Mouse (Mus musculus) hindbrain, embryonic 14.5 days (tissue): Measurements from ENCODE around the gene Acap1. TPM values are rescaled to one million over a fixed set of nuclear protein-coding genes. Genes with fewer than 3 reads are reported as not detected.

Source experiments
- ATAC-seq: fragments of 200-750 bp; cut with Nextera tagmentation; 2 replicates; pipeline ENCODE4 v1.8.0; 2017; ENCODE audit warnings: moderate number of reproducible peaks, mild to moderate bottlenecking, moderate TSS enrichment, moderate library complexity; ENCODE audit not compliant: low FRiP score
- DNase-seq: peaks from one replicate; pipeline ENCODE4 v3.0.0-alpha.2; 2015; ENCODE audit warnings: low spot score
- H3K27ac ChIP-seq: fragments of 300-500 bp; sonication (generic); 2 replicates; pipeline ENCODE4 v1.5.1; 2014; ENCODE audit warnings: mild to moderate bottlenecking, moderate library complexity
- H3K27me3 ChIP-seq: fragments of 300-500 bp; sonication (generic); 2 replicates; pipeline ENCODE4 v1.6.1; 2014; ENCODE audit warnings: mild to moderate bottlenecking, low read length, mixed read lengths; ENCODE audit not compliant: control insufficient read depth, insufficient read depth
- H3K36me3 ChIP-seq: fragments of 300-500 bp; sonication (generic); replicated peaks from 2 replicates; pipeline ENCODE4 v1.6.1; 2014; ENCODE audit not compliant: control insufficient read depth, insufficient read depth
- H3K4me1 ChIP-seq: fragments of 300-500 bp; sonication (generic); replicated peaks from 2 replicates; pipeline ENCODE4 v1.6.1; 2014; ENCODE audit warnings: antibody characterized with exemption, low read length, mixed read lengths; ENCODE audit not compliant: control insufficient read depth, insufficient read depth
- H3K4me2 ChIP-seq: fragments of 300-500 bp; sonication (generic); replicated peaks from 2 replicates; pipeline ENCODE4 v1.6.1; 2014; ENCODE audit warnings: mild to moderate bottlenecking, moderate library complexity
- H3K4me3 ChIP-seq: fragments of 300-500 bp; sonication (generic); replicated peaks from 2 replicates; pipeline ENCODE4 v1.5.1; 2014; ENCODE audit warnings: mild to moderate bottlenecking, low read length
- H3K9ac ChIP-seq: fragments of 300-500 bp; sonication (generic); 2 replicates; pipeline ENCODE4 v1.6.1; 2014
- H3K9me3 ChIP-seq: fragments of 300-500 bp; sonication (generic); 2 replicates; pipeline ENCODE4 v1.6.1; 2016; ENCODE audit warnings: low read length; ENCODE audit not compliant: control insufficient read depth
- WGBS: fragments of 180-500 bp; shearing (Covaris S2); extraction: QIAGEN DNeasy Blood & Tissue Kit; methylation state at CpG from one replicate; pipeline ENCODE4 v1.1.7; 2014; 5-methylcytosine and 5-hydroxymethylcytosine counted together
- polyA plus RNA-seq: library from polyadenylated mRNA; unstranded; fragments of >200 nt; fragmentation: Nextera tagmentation; extraction: Ambion mirVana; gene quantifications from 2 replicates; pipeline ENCODE4 v1.2.1, GENCODE M21; 2014

Gene Acap1
- polyA plus RNA-seq, 1 experiment from 2014 or later = 0.33 TPM

DNA sequence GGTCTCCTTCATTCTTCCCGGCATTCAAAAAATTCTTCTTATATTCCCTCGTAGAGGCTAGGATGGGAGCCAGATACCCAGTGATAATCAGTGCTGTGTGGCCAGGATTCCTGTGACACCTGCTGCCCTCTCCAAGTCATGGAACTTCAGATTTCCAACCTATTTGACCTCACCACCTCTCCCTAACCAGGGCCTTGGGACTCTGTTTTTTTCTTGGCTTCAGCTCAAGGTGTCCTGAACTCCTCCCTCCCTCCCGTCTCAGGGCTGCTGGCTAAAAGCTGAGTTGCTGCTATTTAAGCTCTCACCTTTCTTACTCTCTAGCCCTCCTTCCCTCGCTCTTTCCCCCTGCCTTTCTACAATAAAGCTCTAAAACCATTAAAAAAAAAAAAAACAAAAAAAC, 4.5 kb upstream of the Acap1 start:
- WGBS = 28% methylated on average over 4 of the region's 4 CpGs
- Histone ChIP-seq H3K36me3 (peaks cover 13% of the 10 kb centered on the region), H3K4me2 (peak overlapping the region; percentile 98), H3K4me1 (peaks cover 29% of the 10 kb centered on the region), H3K9ac (peak overlapping the region; percentile 99), H3K4me3 (peak overlapping the region; percentile 93), H3K9me3 (no peaks in the 10 kb centered on the region), H3K27me3 (no peaks in the 10 kb centered on the region), H3K27ac (peak overlapping the region; percentile 99)
- ATAC-seq = no peak
- no peak for DNase-seq

DNA sequence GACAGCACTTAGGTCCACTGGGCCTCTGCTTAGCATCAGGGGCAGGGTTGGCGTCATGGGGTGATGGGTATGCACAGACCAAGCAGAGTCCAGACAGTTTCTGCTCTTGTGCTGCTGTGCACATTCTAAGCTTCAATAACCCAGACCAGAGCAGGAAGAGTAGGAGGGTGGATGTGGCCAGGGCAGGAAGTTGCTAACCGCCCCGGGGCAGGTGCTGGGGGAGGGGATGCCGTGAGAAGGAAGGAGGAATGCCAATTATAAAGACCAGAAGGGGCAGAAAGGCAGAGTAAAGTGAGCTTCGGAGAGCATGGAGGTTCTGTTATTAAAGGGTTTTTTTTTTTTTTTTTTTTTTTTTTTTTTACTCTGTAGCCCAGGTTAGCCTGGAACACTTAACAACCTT, 668 bp downstream of the Acap1 start:
- Histone ChIP-seq H3K27ac (no peak overlapping the region), H3K9me3 (no peaks in the 10 kb centered on the region), H3K36me3 (no peaks in the 10 kb centered on the region), H3K27me3 (no peaks in the 10 kb centered on the region), H3K9ac (no peak overlapping the region), H3K4me1 (peaks cover 12% of the 10 kb centered on the region), H3K4me3 (no peak overlapping the region), H3K4me2 (no peak overlapping the region)
- ATAC-seq (no peak), DNase-seq (no peak)
- WGBS = 82% methylated on average over 5 of the region's 5 CpGs

DNA sequence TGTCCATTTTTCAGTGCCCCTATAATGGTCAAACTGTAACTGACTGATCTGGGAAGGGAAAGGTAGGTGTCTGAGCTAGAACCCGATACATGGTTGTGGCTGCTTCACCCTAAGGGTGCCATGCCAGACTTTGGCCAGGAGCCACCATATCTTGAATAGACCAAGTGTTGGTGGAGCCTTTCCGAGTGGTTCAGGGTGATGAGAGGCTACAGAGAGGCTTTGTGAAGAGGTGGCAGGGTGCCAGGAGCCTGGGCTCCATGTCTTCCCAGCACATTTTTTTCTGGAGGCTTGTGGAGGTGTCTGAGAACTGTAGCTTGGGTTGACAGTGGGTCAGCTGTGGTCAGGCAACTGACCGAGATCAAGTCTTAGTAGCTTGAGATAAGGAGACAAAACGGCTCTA, 3.9 kb downstream of the Acap1 start:
- 67% methylated on average over 4 of the region's 4 CpGs for WGBS

DNA sequence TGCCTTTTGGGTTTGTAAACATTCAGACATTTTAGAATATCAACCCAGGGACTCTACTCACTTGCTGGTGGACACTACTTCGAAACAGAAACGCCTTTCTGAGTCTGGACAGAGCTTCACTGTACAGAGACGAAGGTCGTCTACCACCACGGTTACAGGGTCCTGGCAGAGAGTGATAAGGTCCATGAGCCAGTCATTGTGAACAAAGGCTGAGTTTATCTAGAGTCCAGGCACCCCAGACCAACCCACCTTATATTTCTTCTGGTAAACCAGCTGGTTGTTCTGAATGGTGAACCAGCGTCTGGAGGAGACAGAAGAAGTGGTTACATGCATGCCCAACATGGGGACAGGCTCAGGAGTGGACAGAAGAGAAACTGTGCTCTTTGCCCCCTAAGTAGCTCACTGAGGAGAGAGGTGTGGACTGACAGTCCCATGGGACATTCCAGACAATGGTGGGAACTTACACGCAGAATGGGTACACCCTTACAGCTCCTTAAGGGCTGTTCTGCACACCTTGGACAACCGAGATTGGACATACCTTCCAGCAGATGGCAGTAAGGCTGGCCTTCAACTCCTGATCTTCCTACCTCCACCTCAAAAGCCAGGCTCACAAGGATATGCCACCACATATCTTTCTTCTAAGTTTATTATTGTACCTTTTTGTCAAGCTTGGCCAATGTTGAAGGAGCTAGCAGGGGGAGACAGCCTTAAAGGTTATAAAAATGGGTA, 8.3 kb downstream of the Acap1 start:
- Histone ChIP-seq H3K4me3 (no peak overlapping the region), H3K4me1 (no peaks in the 10 kb centered on the region), H3K27ac (no peak overlapping the region), H3K9ac (no peak overlapping the region), H3K9me3 (no peaks in the 10 kb centered on the region), H3K4me2 (no peak overlapping the region), H3K27me3 (peaks cover 4% of the 10 kb centered on the region; the same call in 1 of the 2 replicates), H3K36me3 (no peaks in the 10 kb centered on the region)
- 75% methylated on average over 8 of the region's 8 CpGs for WGBS
- DNase-seq = no peak
- no peak for ATAC-seq

More for the DNA sequence above, 3.9 kb downstream of the Acap1 start:
- ATAC-seq = no peak
- H3K4me3 ChIP-seq = no peak overlapping the region
- no peak for DNase-seq
- no peaks in the 10 kb centered on the region for H3K36me3 ChIP-seq
- no peaks in the 10 kb centered on the region for H3K4me1 ChIP-seq
- H3K9me3 ChIP-seq = no peaks in the 10 kb centered on the region
- no peaks in the 10 kb centered on the region for H3K27me3 ChIP-seq
- no peak overlapping the region for H3K4me2 ChIP-seq
- no peak overlapping the region for H3K27ac ChIP-seq
- no peak overlapping the region for H3K9ac ChIP-seq

DNA sequence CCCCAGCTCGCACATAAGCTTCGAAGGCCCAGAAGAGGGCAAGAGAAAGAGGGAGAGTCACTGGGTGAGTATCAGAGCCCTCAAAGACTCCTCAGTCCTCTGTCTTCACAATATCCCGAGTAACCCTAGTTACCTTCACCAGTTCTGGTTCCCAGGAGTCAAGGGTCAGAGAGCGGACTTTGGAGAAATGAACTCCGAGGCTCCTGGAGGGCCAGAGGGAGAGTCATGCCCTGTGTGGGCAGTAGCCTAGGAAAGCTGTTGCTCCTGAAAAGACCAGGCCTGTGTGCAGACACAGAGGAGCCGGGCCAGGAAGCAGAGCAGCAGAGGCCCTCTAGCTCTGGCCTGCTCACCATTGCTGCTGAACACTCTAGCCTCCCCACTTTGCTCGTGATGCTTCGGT, 10.7 kb downstream of the Acap1 start:
- H3K9me3 ChIP-seq = no peaks in the 10 kb centered on the region
- ATAC-seq (no peak), DNase-seq (no peak)
- WGBS = 79% methylated on average over 8 of the region's 8 CpGs
- H3K9ac ChIP-seq = no peak overlapping the region
- H3K4me1 ChIP-seq = peaks cover 16% of the 10 kb centered on the region; the same call in 1 of the 2 replicates
- H3K4me3 ChIP-seq = no peak overlapping the region
- H3K27me3 ChIP-seq = peaks cover 15% of the 10 kb centered on the region
- no peak overlapping the region for H3K4me2 ChIP-seq
- no peak overlapping the region for H3K27ac ChIP-seq
- no peaks in the 10 kb centered on the region for H3K36me3 ChIP-seq

DNA sequence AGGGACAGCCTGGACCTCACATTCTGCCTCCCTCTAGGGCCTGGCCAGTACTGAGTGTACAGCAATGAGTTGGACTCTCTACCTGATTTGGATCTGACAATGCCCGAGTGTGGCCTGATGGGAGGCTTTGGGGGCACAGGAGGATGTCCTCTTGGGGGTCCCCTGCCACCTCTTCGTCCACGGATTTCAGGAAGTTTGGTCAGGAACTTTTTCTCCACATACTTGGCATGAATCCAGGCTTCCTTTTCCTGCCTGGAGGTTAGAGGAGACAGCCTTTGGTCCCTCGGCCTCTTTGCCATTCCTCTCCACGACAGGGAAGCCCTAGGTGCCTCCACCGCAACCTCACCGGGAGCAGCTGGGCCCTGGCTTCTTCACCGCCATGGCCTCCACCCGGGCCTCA, 11.1 kb downstream of the Acap1 start:
- DNase-seq (no peak), ATAC-seq (no peak)
- H3K4me1 ChIP-seq = peaks cover 16% of the 10 kb centered on the region; the same call in 1 of the 2 replicates
- no peaks in the 10 kb centered on the region for H3K36me3 ChIP-seq
- no peak overlapping the region for H3K4me2 ChIP-seq
- H3K27me3 ChIP-seq = peaks cover 15% of the 10 kb centered on the region
- no peak overlapping the region for H3K27ac ChIP-seq
- WGBS = 83% methylated on average over 9 of the region's 9 CpGs
- H3K9ac ChIP-seq = no peak overlapping the region
- H3K4me3 ChIP-seq = no peak overlapping the region
- no peaks in the 10 kb centered on the region for H3K9me3 ChIP-seq

DNA sequence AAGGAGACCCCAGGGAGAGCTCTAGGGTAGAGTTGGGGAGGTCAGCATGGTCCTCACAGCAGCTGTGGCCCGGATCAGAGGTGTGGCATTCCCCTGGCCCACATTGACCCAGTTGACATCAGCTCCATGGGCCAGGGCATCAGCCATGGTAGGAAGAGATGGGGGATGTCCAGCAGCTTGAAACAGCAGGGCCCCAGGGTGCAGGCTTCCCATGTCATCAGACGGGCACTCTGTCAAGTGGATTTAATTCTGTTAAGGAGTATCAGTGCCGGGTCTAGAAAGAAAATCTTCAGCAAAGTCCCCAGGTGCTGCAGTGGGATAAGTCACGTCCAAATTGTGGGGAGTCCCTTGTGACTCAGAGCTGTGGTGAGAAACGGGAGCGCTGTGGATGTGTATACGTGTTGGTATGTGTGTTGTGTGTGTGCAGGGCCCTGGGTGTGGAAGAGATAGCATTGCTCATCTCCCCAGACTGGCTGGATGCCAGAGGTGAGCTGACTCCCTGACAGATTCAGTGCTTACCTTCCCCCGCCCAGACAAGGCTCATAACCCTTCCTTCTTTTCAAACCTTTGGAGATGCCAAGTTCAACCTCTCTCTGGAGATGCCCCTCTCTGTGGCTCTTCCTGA, 11.7 kb downstream of the Acap1 start:
- Histone ChIP-seq H3K4me2 (no peak overlapping the region), H3K36me3 (no peaks in the 10 kb centered on the region), H3K27ac (no peak overlapping the region), H3K9ac (no peak overlapping the region), H3K27me3 (peaks cover 15% of the 10 kb centered on the region), H3K4me3 (no peak overlapping the region), H3K4me1 (peaks cover 16% of the 10 kb centered on the region; the same call in 1 of the 2 replicates), H3K9me3 (no peaks in the 10 kb centered on the region)
- ATAC-seq (no peak), DNase-seq (no peak)
- WGBS = 89% methylated on average over 8 of the region's 8 CpGs

DNA sequence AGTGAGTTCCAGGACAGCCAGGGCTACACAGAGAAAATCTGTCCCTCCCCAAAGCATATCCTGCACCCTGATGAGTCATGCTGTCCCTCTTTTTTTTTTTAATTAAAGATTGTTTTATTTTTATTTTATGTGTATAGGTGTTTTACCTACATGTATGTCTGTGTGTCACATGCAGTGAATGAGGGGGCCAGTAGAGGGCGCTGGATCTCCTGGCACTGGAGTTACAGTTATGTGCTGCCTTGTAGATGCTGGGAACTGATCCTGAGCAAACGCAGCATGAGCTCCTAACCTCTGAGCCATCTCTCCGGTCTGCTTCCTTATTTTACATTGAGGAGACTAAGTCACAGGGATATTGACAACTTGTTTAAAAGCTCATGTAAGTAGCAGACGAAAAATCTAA, 12.3 kb downstream of the Acap1 start:
- peaks cover 15% of the 10 kb centered on the region for H3K27me3 ChIP-seq
- no peak overlapping the region for H3K4me2 ChIP-seq
- no peak for ATAC-seq
- H3K4me3 ChIP-seq = no peak overlapping the region
- no peak overlapping the region for H3K27ac ChIP-seq
- H3K36me3 ChIP-seq = no peaks in the 10 kb centered on the region
- no peak for DNase-seq
- H3K9me3 ChIP-seq = no peaks in the 10 kb centered on the region
- no peak overlapping the region for H3K9ac ChIP-seq
- peaks cover 16% of the 10 kb centered on the region; the same call in 1 of the 2 replicates for H3K4me1 ChIP-seq
- 63% methylated on average over 4 of the region's 4 CpGs for WGBS

DNA sequence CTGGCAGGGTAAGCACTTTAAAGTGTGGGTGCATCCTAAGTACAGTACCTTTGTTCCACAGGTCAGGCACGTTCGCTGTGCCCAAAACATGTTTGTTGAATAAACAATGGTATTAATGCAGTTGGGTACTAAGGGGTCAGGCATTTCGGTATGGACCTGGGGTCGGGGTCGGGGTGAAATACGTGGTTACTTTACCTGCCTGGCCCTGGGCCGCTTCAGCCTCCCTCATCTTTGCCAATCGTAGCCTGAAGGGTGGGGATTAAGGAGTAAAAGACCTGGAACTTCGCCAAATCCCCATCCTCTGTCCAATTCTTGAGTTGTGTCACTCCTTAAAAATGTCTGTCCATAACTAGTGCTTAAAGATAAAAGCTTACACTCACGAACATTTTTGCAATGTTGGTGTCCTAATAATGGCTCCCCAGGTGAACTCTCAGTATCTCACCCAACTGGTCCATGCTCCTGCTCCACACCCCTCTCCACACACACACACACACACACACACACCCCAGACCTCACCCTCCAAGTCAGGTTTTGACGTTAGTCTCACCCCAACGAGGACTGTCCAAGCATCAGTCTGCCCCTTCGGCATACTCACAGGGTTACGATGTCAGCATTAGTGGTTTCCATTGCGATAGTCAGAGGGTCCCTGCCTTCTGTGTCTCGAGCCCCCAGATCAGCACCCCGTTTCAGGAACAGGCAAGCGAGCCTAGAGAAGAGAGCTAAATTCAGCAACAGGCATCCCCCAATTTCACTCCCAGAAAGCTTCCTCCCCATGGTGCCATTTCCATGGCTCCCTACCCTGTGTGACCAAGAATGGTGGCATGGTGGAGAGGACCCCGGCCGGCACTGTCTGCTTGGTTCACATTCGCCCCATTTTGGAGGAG, 13.3 kb downstream of the Acap1 start:
- no peak for ATAC-seq
- no peaks in the 10 kb centered on the region for H3K36me3 ChIP-seq
- no peak overlapping the region for H3K27ac ChIP-seq
- H3K9me3 ChIP-seq = no peaks in the 10 kb centered on the region
- WGBS = 62% methylated on average over 21 of the region's 21 CpGs
- peak overlapping the region; percentile 37 for H3K4me3 ChIP-seq
- no peak for DNase-seq
- peaks cover 16% of the 10 kb centered on the region; the same call in 1 of the 2 replicates for H3K4me1 ChIP-seq
- peak overlapping the region; percentile 57 for H3K9ac ChIP-seq
- H3K27me3 ChIP-seq = peaks cover 15% of the 10 kb centered on the region
- H3K4me2 ChIP-seq = peak overlapping the region; percentile 66
